Mouse (Mus musculus) cerebellum, adult 2 months (tissue): Measurements from ENCODE around the gene Otud7b. TPM values are rescaled to one million over a fixed set of nuclear protein-coding genes. Genes with fewer than 3 reads are reported as not detected.
A peak's percentile ranks its signal among the peaks of the same experiment; 100 is the strongest.

ENCODE experiments used
- DNase-seq, 2 experiments: peaks; one replicate each; pipeline ENCODE4 v3.0.0; 2021
- H3K27ac ChIP-seq: fragments of 200-500 bp; 2 replicates; pipeline ENCODE4 v1.5.1; 2012; ENCODE audit warnings: low read length, control low read depth, inconsistent platforms; ENCODE audit not compliant: insufficient read depth
- H3K27me3 ChIP-seq: fragments of 200-500 bp; 2 replicates; pipeline ENCODE4 v1.6.1; 2012; ENCODE audit warnings: inconsistent platforms, mild to moderate bottlenecking, low read length, moderate library complexity; ENCODE audit not compliant: control insufficient read depth, insufficient read depth
- H3K4me1 ChIP-seq: fragments of 200-500 bp; 2 replicates; pipeline ENCODE4 v1.6.1; 2011; ENCODE audit warnings: low read length; ENCODE audit not compliant: control insufficient read depth, insufficient read depth
- H3K4me3 ChIP-seq: fragments of 200-500 bp; replicated peaks from 2 replicates; pipeline ENCODE3; 2011; ENCODE audit warnings: mild to moderate bottlenecking, low read depth, low read length, control low read depth; ENCODE audit not compliant: insufficient read depth
- CTCF ChIP-seq: fragments of 200-500 bp; IDR thresholded peaks from 2 replicates; pipeline ENCODE4 v1.5.1; 2011; ENCODE audit warnings: low read depth, mild to moderate bottlenecking, control low read depth, low read length, moderate library complexity, borderline replicate concordance; ENCODE audit not compliant: insufficient read depth
- POLR2A ChIP-seq: fragments of 200-500 bp; IDR thresholded peaks from 2 replicates; pipeline ENCODE4 v1.6.1; 2011; ENCODE audit warnings: low read length, control low read depth, borderline replicate concordance; ENCODE audit not compliant: insufficient read depth
- WGBS: fragments of 180-500 bp; shearing (Covaris S2); methylation state at CpG from one replicate; pipeline ENCODE4 v1.1.7; 2018; 5-methylcytosine and 5-hydroxymethylcytosine counted together
- polyA plus RNA-seq: library from polyadenylated mRNA; depleted of rRNA; stranded (reverse); fragments of >200 nt; gene quantifications from 2 replicates; pipeline ENCODE4 v1.2.3, GENCODE M21; 2012

Otud7b gene
- polyA plus RNA-seq, 1 experiment = 30.0 TPM

GRCm38 (mm10) chr3:96065147-96065546, 39.2 kb upstream of the Otud7b start:
- no peak overlapping the region for H3K27ac ChIP-seq

GRCm38 (mm10) chr3:96065754-96066375, 38.5 kb upstream of the Otud7b start:
- H3K27me3 ChIP-seq = no peaks in the 10 kb centered on the region
- WGBS = 22% methylated on average over 20 of the region's 20 CpGs
- peak; percentile 61 to 83 for DNase-seq
- H3K4me1 ChIP-seq = no peaks in the 10 kb centered on the region
- no peak overlapping the region for H3K27ac ChIP-seq
- peak overlapping the region; percentile 27 for H3K4me3 ChIP-seq
- TF ChIP-seq CTCF (peak; percentile 61), POLR2A (no peak)

More at GRCm38 (mm10) chr3:96065147-96065546, 39.2 kb upstream of the Otud7b start:
- Histone ChIP-seq H3K4me3 (no peak overlapping the region), H3K4me1 (no peaks in the 10 kb centered on the region), H3K27me3 (no peaks in the 10 kb centered on the region)
- TF ChIP-seq POLR2A (no peak), CTCF (no peak)
- WGBS = 56% methylated on average over 4 of the region's 4 CpGs
- no peak for DNase-seq

GRCm38 (mm10) chr3:96066741-96067140, 37.6 kb upstream of the Otud7b start:
- Histone ChIP-seq H3K27me3 (no peaks in the 10 kb centered on the region), H3K4me3 (no peak overlapping the region), H3K27ac (no peak overlapping the region), H3K4me1 (no peaks in the 10 kb centered on the region)
- no peak for DNase-seq
- no peak for TF ChIP-seq POLR2A
- no peak for TF ChIP-seq CTCF
- WGBS = 89% methylated on average over 5 of the region's 5 CpGs

- Histone ChIP-seq H3K4me3 (no peak overlapping the region), H3K27me3 (no peaks in the 10 kb centered on the region), H3K4me1 (no peaks in the 10 kb centered on the region), H3K27ac (no peak overlapping the region)
- no peak for TF ChIP-seq POLR2A
- no peak for TF ChIP-seq CTCF
- 93% methylated on average over 6 of the region's 6 CpGs for WGBS
- no peak for DNase-seq
These were observed 35.3 kb upstream of the Otud7b start for GRCm38 (mm10) chr3:96069046-96069445.

- TF ChIP-seq POLR2A = no peak
- TF ChIP-seq CTCF = no peak
- no peak overlapping the region for H3K4me3 ChIP-seq
- H3K4me1 ChIP-seq = no peaks in the 10 kb centered on the region
- WGBS = 89% methylated on average over 1 of the region's 1 CpGs
- no peak for DNase-seq
- H3K27me3 ChIP-seq = no peaks in the 10 kb centered on the region
- H3K27ac ChIP-seq = no peak overlapping the region
These were observed 34.8 kb upstream of the Otud7b start for GRCm38 (mm10) chr3:96069542-96069941.

- TF ChIP-seq CTCF (no peak), POLR2A (no peak)
- H3K27ac ChIP-seq = no peak overlapping the region
- no peak for DNase-seq
- no peak overlapping the region for H3K4me3 ChIP-seq
- H3K4me1 ChIP-seq = no peaks in the 10 kb centered on the region
- 83% methylated on average over 4 of the region's 4 CpGs for WGBS
- no peaks in the 10 kb centered on the region for H3K27me3 ChIP-seq
These were observed 34.1 kb upstream of the Otud7b start for GRCm38 (mm10) chr3:96070241-96070640.

- Histone ChIP-seq H3K27me3 (no peaks in the 10 kb centered on the region), H3K27ac (no peak overlapping the region), H3K4me1 (no peaks in the 10 kb centered on the region), H3K4me3 (no peak overlapping the region)
- DNase-seq = no peak
- no peak for TF ChIP-seq POLR2A
- TF ChIP-seq CTCF = no peak
- 59% methylated on average over 12 of the region's 12 CpGs for WGBS
These were observed 31.3 kb upstream of the Otud7b start for GRCm38 (mm10) chr3:96072921-96073486.

GRCm38 (mm10) chr3:96078066-96078465, 26.3 kb upstream of the Otud7b start:
- no peak for DNase-seq
- no peak overlapping the region for H3K4me3 ChIP-seq
- 68% methylated on average over 6 of the region's 6 CpGs for WGBS
- no peaks in the 10 kb centered on the region for H3K27me3 ChIP-seq
- TF ChIP-seq CTCF (no peak), POLR2A (no peak)
- no peaks in the 10 kb centered on the region for H3K4me1 ChIP-seq
- no peak overlapping the region for H3K27ac ChIP-seq
